ENCODE assay signal across 8 mouse cellular contexts in genomic region chr17:83352456-83352855, GRCm38 (mm10). TPM values are rescaled to one million over a fixed set of nuclear protein-coding genes. Genes with fewer than 3 reads are reported as not detected.
DNase-seq lines count a peak whose midpoint lies in the region; ATAC-seq and TF ChIP-seq lines count a peak whose summit lies in the region.

No protein-coding gene starts in this region.

- no peak overlapping the region for H3K27ac ChIP-seq in neural tube, embryonic 11.5 days (ENCODE audit: low read depth, low read length)
- no peak overlapping the region for H3K27ac ChIP-seq in forebrain, embryonic 13.5 days
- peak overlapping the region; percentile 3; the same call in 1 of the 2 replicates for H3K27ac ChIP-seq in limb, embryonic 14.5 days (replicated peaks; ENCODE audit: low read depth, low read length)
- H3K27ac ChIP-seq in stomach, embryonic 16.5 days (ENCODE audit: low read length) = peak overlapping the region; percentile 33; the same call in 1 of the 2 replicates

- H3K9ac ChIP-seq in neural tube, embryonic 11.5 days (ENCODE audit: low read length) = no peak overlapping the region
- peak overlapping the region; percentile 17 for H3K9ac ChIP-seq in forebrain, embryonic 13.5 days
- no peak overlapping the region; the same call in 1 of the 2 replicates for H3K9ac ChIP-seq in limb, embryonic 14.5 days (ENCODE audit: low read depth, low read length, severe bottlenecking)
- H3K9ac ChIP-seq in stomach, embryonic 16.5 days (ENCODE audit: low read length) = no peak overlapping the region

- no peak overlapping the region for H3K4me3 ChIP-seq in neural tube, embryonic 11.5 days (ENCODE audit: low read depth, low read length)
- H3K4me3 ChIP-seq in forebrain, embryonic 13.5 days = peak overlapping the region; percentile 80
- peak overlapping the region; percentile 83 for H3K4me3 ChIP-seq in limb, embryonic 14.5 days (replicated peaks; ENCODE audit: low read length)
- peak overlapping the region; percentile 80 for H3K4me3 ChIP-seq in stomach, embryonic 16.5 days (replicated peaks; ENCODE audit: low read length)

- H3K4me1 ChIP-seq in neural tube, embryonic 11.5 days (ENCODE audit: control insufficient read depth, insufficient read depth, low read length) = peaks cover 12% of the 10 kb centered on the region
- H3K4me1 ChIP-seq in forebrain, embryonic 13.5 days = peaks cover 26% of the 10 kb centered on the region
- H3K4me1 ChIP-seq in limb, embryonic 14.5 days (ENCODE audit: control insufficient read depth, insufficient read depth, low read length) = peaks cover 23% of the 10 kb centered on the region
- peaks cover 18% of the 10 kb centered on the region for H3K4me1 ChIP-seq in stomach, embryonic 16.5 days (ENCODE audit: control insufficient read depth, insufficient read depth, low read length)

- DNase-seq in neural tube, embryonic 11.5 days (ENCODE audit: low spot score) = no peak
- no peak for DNase-seq in neural tube, embryonic 10.5 days (ENCODE audit: extremely low spot score, low spot score)
- peak; percentile 33 for DNase-seq in limb, embryonic 14.5 days (ENCODE audit: low spot score)
- DNase-seq in urinary bladder, postnatal 25 days (ENCODE audit: low spot score) = no peak
- no peak for DNase-seq in cerebellum, postnatal 25 days
- DNase-seq in lung, postnatal 4 days = no peak

- no peak for TF ChIP-seq POLR2A in limb, embryonic 14.5 days (IDR thresholded peaks at IDR 0.05; ENCODE audit: borderline replicate concordance, extremely low read depth, insufficient read depth, insufficient read length)

- H3K4me2 ChIP-seq in neural tube, embryonic 11.5 days (ENCODE audit: low read depth) = peak overlapping the region; percentile 61
- peak overlapping the region; percentile 77 for H3K4me2 ChIP-seq in forebrain, embryonic 13.5 days
- H3K4me2 ChIP-seq in limb, embryonic 14.5 days (replicated peaks; ENCODE audit: low read depth, low read length, severe bottlenecking) = peak overlapping the region; percentile 64
- peak overlapping the region; percentile 88 for H3K4me2 ChIP-seq in stomach, embryonic 16.5 days (ENCODE audit: low read depth, low read length)

- no peaks in the 10 kb centered on the region for H3K36me3 ChIP-seq in neural tube, embryonic 11.5 days (ENCODE audit: control insufficient read depth, insufficient read depth, low read length)
- no peaks in the 10 kb centered on the region for H3K36me3 ChIP-seq in forebrain, embryonic 13.5 days (ENCODE audit: poor library complexity, severe bottlenecking)
- no peaks in the 10 kb centered on the region for H3K36me3 ChIP-seq in limb, embryonic 14.5 days (ENCODE audit: control insufficient read depth, insufficient read depth, low read length)
- no peaks in the 10 kb centered on the region for H3K36me3 ChIP-seq in stomach, embryonic 16.5 days (ENCODE audit: control insufficient read depth, insufficient read depth, low read length)

- H3K9me3 ChIP-seq in neural tube, embryonic 11.5 days (ENCODE audit: control insufficient read depth, low read length) = no peaks in the 10 kb centered on the region
- H3K9me3 ChIP-seq in forebrain, embryonic 13.5 days (replicated peaks) = no peaks in the 10 kb centered on the region
- H3K9me3 ChIP-seq in limb, embryonic 14.5 days (ENCODE audit: control insufficient read depth, low read length) = no peaks in the 10 kb centered on the region
- H3K9me3 ChIP-seq in stomach, embryonic 16.5 days (replicated peaks; ENCODE audit: control insufficient read depth, low read length) = no peaks in the 10 kb centered on the region

- no peaks in the 10 kb centered on the region for H3K27me3 ChIP-seq in neural tube, embryonic 11.5 days (ENCODE audit: control insufficient read depth, insufficient read depth, low read length)
- no peaks in the 10 kb centered on the region for H3K27me3 ChIP-seq in forebrain, embryonic 13.5 days
- no peaks in the 10 kb centered on the region for H3K27me3 ChIP-seq in limb, embryonic 14.5 days (ENCODE audit: control insufficient read depth, insufficient read depth, low read length)
- no peaks in the 10 kb centered on the region for H3K27me3 ChIP-seq in stomach, embryonic 16.5 days (ENCODE audit: control insufficient read depth, insufficient read depth, low read length)

- WGBS in neural tube, embryonic 11.5 days = 11% methylated on average over 2 of the region's 2 CpGs
- WGBS in forebrain, embryonic 13.5 days = 5% methylated on average over 2 of the region's 2 CpGs
- 5% methylated on average over 2 of the region's 2 CpGs for WGBS in limb, embryonic 14.5 days
- 19% methylated on average over 2 of the region's 2 CpGs for WGBS in stomach, embryonic 16.5 days

- ATAC-seq in neural tube, embryonic 11.5 days (ENCODE audit: insufficient read depth, low FRiP score, low TSS enrichment) = no peak
- no peak for ATAC-seq in forebrain, embryonic 13.5 days
- ATAC-seq in limb, embryonic 14.5 days (ENCODE audit: low FRiP score, low read depth) = no peak
- ATAC-seq in stomach, embryonic 16.5 days (ENCODE audit: insufficient read depth, low FRiP score) = no peak

RNA-seq across cellular contexts. Expression of gene Eml4, which starts 1.7 kb away (rescaled TPM):
- 56.5 and 59.8 TPM in 2 replicates for polyA plus RNA-seq in neural tube, embryonic 11.5 days (2014; fragmentation: Nextera tagmentation; extraction: Ambion mirVana)
- 26.7 and 30.1 TPM in 2 replicates for polyA plus RNA-seq in forebrain, embryonic 13.5 days (2015; fragmentation: Nextera tagmentation; extraction: Ambion mirVana)
- 47.9 and 51.6 TPM in 2 replicates for polyA plus RNA-seq in limb, embryonic 14.5 days (2012; rRNA removed)
- 42.5 and 50.9 TPM in 2 replicates for polyA plus RNA-seq in limb, embryonic 14.5 days (2014; fragmentation: Nextera tagmentation; extraction: Ambion mirVana)
- 21.4 and 24.2 TPM in 2 replicates for polyA plus RNA-seq in stomach, embryonic 16.5 days (2015; fragmentation: Nextera tagmentation; extraction: Ambion mirVana)

Comparison
In these comparisons a context has a peak if more than half of its experiments do, and no peak if none do; other contexts are left out.
1. H3K27ac ChIP-seq: peak in limb, embryonic 14.5 days (single experiment) and stomach, embryonic 16.5 days (single experiment); none in neural tube, embryonic 11.5 days (single experiment) and forebrain, embryonic 13.5 days (single experiment).
2. Peak in every context shown above with its lines, with median percentiles within 50 percentile points of each other: H3K4me2 ChIP-seq.